Mouse (Mus musculus): Measurements from ENCODE around the gene Nup160. TPM values are rescaled to one million over a fixed set of nuclear protein-coding genes. Genes with fewer than 3 reads are reported as not detected.

Gene Nup160
- total and polyA plus RNA-seq, 2 experiments from 2014 or later = 8.3 to 13.4 TPM

DNA sequence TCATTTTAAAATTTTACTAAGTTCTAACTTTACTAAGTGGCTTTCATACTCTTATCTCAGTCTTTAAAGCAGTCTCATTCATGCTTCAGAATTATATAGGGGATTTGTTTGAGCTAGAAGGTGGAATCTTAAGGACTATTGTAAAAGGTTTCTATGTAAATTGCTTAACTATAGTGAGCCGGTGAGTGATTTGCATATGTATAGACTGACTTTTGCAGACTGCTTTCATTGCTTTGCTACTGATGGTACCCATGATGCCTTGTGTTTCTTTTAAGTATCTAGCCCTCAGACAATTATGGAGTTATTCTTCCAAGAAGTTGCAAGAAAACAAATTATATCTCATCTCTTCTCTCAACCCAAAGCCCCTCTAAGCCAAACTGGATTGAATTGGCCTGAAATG is 31.5 kb downstream of the Nup160 start:
- Histone ChIP-seq H3K9me3 (replicated peaks; ENCODE audit: control insufficient read depth, low read length) (no peaks in the 10 kb centered on the region), H3K9ac (replicated peaks; ENCODE audit: low read depth, low read length) (no peak overlapping the region), H3K4me1 (ENCODE audit: control insufficient read depth, insufficient read depth) (no peaks in the 10 kb centered on the region), H3K27me3 (ENCODE audit: control insufficient read depth, insufficient read depth, low read length) (no peaks in the 10 kb centered on the region), H3K27ac (ENCODE audit: low read depth) (no peak overlapping the region), H3K4me3 (ENCODE audit: low read depth, low read length) (no peak overlapping the region), H3K4me2 (ENCODE audit: low read depth, low read length) (no peak overlapping the region), H3K36me3 (replicated peaks; ENCODE audit: control insufficient read depth, insufficient read depth, low read length) (peaks cover 91% of the 10 kb centered on the region)
- WGBS = 95% methylated on average over 1 of the region's 1 CpGs
- ATAC-seq (ENCODE audit: insufficient read depth, low read depth) (no peak), DNase-seq (ENCODE audit: low spot score) (no peak)
- TF ChIP-seq CTCF (IDR thresholded peaks at IDR 0.05; ENCODE audit: low read depth) = no peak
- TF ChIP-seq EP300 (IDR thresholded peaks at IDR 0.05; ENCODE audit: low read depth) = no peak

DNA sequence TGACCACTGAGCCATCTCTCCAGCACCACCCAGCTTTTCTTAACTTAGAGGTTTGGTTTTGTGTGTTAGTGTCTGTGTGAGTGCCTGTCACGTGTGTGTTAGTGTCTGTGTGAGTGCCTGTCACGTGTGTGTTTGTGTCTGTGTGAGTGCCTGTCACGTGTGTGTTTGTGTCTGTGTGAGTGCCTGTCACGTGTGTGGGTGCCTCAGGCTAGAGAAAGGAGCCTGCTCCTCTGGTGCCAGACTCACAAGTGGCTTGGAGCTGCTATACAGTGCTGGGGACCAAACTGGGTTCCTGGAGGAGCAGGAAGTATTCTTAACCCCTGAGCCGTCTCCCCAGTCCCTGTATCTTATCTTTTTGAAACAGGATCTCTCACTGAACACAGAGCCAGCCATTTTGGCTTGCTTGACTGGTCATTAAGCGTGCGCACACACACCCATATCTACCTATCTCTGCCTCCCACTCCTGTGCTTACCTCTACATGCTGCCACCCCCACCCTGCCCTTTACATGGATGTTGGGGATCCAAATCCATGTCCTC is 38.6 kb downstream of the Nup160 start:
- H3K9ac ChIP-seq (replicated peaks; ENCODE audit: low read depth, low read length) = no peak overlapping the region
- H3K36me3 ChIP-seq (replicated peaks; ENCODE audit: control insufficient read depth, insufficient read depth, low read length) = peaks cover 79% of the 10 kb centered on the region
- H3K4me1 ChIP-seq (ENCODE audit: control insufficient read depth, insufficient read depth) = no peaks in the 10 kb centered on the region
- no peaks in the 10 kb centered on the region for H3K27me3 ChIP-seq (ENCODE audit: control insufficient read depth, insufficient read depth, low read length)
- H3K27ac ChIP-seq (ENCODE audit: low read depth) = no peak overlapping the region
- H3K9me3 ChIP-seq (replicated peaks; ENCODE audit: control insufficient read depth, low read length) = no peaks in the 10 kb centered on the region
- WGBS = 81% methylated on average over 7 of the region's 7 CpGs
- DNase-seq (ENCODE audit: low spot score) = no peak
- TF ChIP-seq EP300 (IDR thresholded peaks at IDR 0.05; ENCODE audit: low read depth) (no peak), CTCF (IDR thresholded peaks at IDR 0.05; ENCODE audit: low read depth) (no peak)
- H3K4me2 ChIP-seq (ENCODE audit: low read depth, low read length) = no peak overlapping the region
- no peak overlapping the region for H3K4me3 ChIP-seq (ENCODE audit: low read depth, low read length)
- ATAC-seq (ENCODE audit: insufficient read depth, low read depth) = no peak

DNA sequence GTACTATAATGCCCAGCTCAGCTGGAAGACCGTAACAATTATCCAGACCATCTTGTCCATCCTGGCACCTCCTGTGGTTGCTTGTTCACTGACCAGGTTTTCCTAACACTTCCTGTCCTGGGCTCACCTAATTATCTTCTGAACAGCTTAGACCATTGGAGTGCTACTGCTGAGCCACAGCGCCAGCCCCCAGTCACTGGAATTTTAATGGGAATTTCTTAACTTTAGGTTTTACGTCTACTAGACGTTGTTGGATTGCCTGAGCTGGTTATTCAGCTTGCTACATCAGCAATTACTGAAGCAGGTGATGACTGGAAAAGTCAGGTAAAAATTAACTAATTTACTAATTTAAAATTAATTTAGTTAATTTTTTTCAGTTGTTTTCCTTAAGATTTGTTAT is 40.4 kb downstream of the Nup160 start:
- Histone ChIP-seq H3K27ac (ENCODE audit: low read depth) (no peak overlapping the region), H3K4me3 (ENCODE audit: low read depth, low read length) (no peak overlapping the region), H3K4me1 (ENCODE audit: control insufficient read depth, insufficient read depth) (no peaks in the 10 kb centered on the region), H3K27me3 (ENCODE audit: control insufficient read depth, insufficient read depth, low read length) (no peaks in the 10 kb centered on the region), H3K9me3 (replicated peaks; ENCODE audit: control insufficient read depth, low read length) (no peaks in the 10 kb centered on the region), H3K4me2 (ENCODE audit: low read depth, low read length) (no peak overlapping the region), H3K36me3 (replicated peaks; ENCODE audit: control insufficient read depth, insufficient read depth, low read length) (peaks cover 75% of the 10 kb centered on the region), H3K9ac (replicated peaks; ENCODE audit: low read depth, low read length) (no peak overlapping the region)
- no peak for TF ChIP-seq EP300 (IDR thresholded peaks at IDR 0.05; ENCODE audit: low read depth)
- TF ChIP-seq CTCF (IDR thresholded peaks at IDR 0.05; ENCODE audit: low read depth) = no peak
- ATAC-seq (ENCODE audit: insufficient read depth, low read depth) (no peak), DNase-seq (ENCODE audit: low spot score) (no peak)
- 88% methylated on average over 4 of the region's 4 CpGs for WGBS

DNA sequence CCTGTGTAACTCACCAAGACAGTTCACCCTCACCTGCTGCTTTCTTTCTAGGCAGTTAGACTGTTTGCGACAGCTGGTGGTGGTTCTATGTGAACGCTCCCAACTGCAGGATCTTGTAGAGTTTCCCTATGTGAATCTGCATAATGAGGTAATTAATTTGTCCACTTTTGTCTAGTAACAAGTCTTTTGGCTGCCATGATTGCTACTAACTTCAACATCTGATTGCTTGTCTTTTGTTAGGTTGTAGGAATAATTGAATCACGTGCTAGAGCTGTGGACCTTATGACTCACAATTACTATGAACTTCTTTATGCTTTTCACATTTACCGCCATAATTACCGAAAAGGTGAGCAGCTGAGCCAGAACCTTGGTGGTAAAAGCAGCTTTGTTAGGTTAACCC is 40.9 kb downstream of the Nup160 start:
- Histone ChIP-seq H3K9ac (replicated peaks; ENCODE audit: low read depth, low read length) (no peak overlapping the region), H3K9me3 (replicated peaks; ENCODE audit: control insufficient read depth, low read length) (no peaks in the 10 kb centered on the region), H3K4me3 (ENCODE audit: low read depth, low read length) (no peak overlapping the region), H3K36me3 (replicated peaks; ENCODE audit: control insufficient read depth, insufficient read depth, low read length) (peaks cover 75% of the 10 kb centered on the region), H3K27me3 (ENCODE audit: control insufficient read depth, insufficient read depth, low read length) (no peaks in the 10 kb centered on the region), H3K27ac (ENCODE audit: low read depth) (no peak overlapping the region), H3K4me1 (ENCODE audit: control insufficient read depth, insufficient read depth) (no peaks in the 10 kb centered on the region), H3K4me2 (ENCODE audit: low read depth, low read length) (no peak overlapping the region)
- DNase-seq (ENCODE audit: low spot score) (no peak), ATAC-seq (ENCODE audit: insufficient read depth, low read depth) (no peak)
- TF ChIP-seq CTCF (IDR thresholded peaks at IDR 0.05; ENCODE audit: low read depth) (no peak), EP300 (IDR thresholded peaks at IDR 0.05; ENCODE audit: low read depth) (no peak)
- WGBS = 93% methylated on average over 5 of the region's 5 CpGs

DNA sequence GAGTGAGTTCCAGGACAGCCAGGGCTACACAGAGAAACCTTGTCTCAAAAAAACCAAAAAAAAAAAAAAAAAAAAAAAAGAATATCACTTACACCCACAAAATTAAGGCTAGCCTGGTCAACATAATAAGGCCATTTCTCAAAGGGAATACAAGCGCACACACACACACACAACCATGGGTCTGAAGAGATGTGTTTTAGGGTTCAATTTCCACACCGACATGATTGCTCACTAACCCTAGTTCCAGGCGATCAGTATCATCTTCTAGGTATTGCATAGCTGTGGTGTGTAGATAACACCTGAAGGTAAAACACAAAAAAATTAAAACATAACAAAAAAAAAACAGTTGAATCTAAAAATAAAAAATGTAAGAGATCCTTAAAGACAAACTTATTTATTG is 49.8 kb downstream of the Nup160 start:
- Histone ChIP-seq H3K27me3 (ENCODE audit: control insufficient read depth, insufficient read depth, low read length) (no peaks in the 10 kb centered on the region), H3K36me3 (replicated peaks; ENCODE audit: control insufficient read depth, insufficient read depth, low read length) (peaks cover 85% of the 10 kb centered on the region), H3K4me1 (ENCODE audit: control insufficient read depth, insufficient read depth) (no peaks in the 10 kb centered on the region), H3K9me3 (replicated peaks; ENCODE audit: control insufficient read depth, low read length) (no peaks in the 10 kb centered on the region), H3K9ac (replicated peaks; ENCODE audit: low read depth, low read length) (no peak overlapping the region), H3K27ac (ENCODE audit: low read depth) (no peak overlapping the region), H3K4me3 (ENCODE audit: low read depth, low read length) (no peak overlapping the region), H3K4me2 (ENCODE audit: low read depth, low read length) (no peak overlapping the region)
- WGBS = 98% methylated on average over 3 of the region's 3 CpGs
- TF ChIP-seq CTCF (IDR thresholded peaks at IDR 0.05; ENCODE audit: low read depth) (no peak), EP300 (IDR thresholded peaks at IDR 0.05; ENCODE audit: low read depth) (no peak)
- DNase-seq (ENCODE audit: low spot score) (no peak), ATAC-seq (ENCODE audit: insufficient read depth, low read depth) (no peak)

DNA sequence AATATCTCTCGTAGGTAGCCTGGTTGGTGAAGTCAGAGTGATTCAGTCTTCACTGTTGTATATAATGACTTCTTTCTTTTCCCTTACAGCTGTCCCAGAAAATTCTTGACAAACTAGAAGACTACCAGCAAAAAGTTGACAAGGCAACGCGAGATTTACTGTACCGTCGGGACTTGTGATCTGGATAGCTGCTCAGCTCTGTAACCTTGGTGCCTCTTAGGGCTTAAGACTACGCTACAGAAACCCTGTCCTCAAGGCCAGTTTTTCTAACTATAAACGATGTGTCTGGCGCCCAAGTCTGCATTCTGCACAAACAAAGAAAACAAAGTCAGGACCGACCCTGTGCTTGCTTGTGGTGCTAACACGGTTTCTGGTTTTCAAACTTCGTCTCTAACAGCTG is 58.3 kb downstream of the Nup160 start:
- TF ChIP-seq CTCF (IDR thresholded peaks at IDR 0.05; ENCODE audit: low read depth) (no peak), EP300 (IDR thresholded peaks at IDR 0.05; ENCODE audit: low read depth) (no peak)
- ATAC-seq (ENCODE audit: insufficient read depth, low read depth) (no peak), DNase-seq (ENCODE audit: low spot score) (no peak)
- Histone ChIP-seq H3K36me3 (replicated peaks; ENCODE audit: control insufficient read depth, insufficient read depth, low read length) (peaks cover 63% of the 10 kb centered on the region), H3K9me3 (replicated peaks; ENCODE audit: control insufficient read depth, low read length) (no peaks in the 10 kb centered on the region), H3K4me2 (ENCODE audit: low read depth, low read length) (no peak overlapping the region), H3K27ac (ENCODE audit: low read depth) (no peak overlapping the region), H3K27me3 (ENCODE audit: control insufficient read depth, insufficient read depth, low read length) (no peaks in the 10 kb centered on the region), H3K9ac (replicated peaks; ENCODE audit: low read depth, low read length) (no peak overlapping the region), H3K4me1 (ENCODE audit: control insufficient read depth, insufficient read depth) (no peaks in the 10 kb centered on the region), H3K4me3 (ENCODE audit: low read depth, low read length) (no peak overlapping the region)
- 91% methylated on average over 11 of the region's 11 CpGs for WGBS
